Mouse (Mus musculus) layer of hippocampus, postnatal 10 days (tissue): Measurements from ENCODE around the gene Zer1. TPM values are rescaled to one million over a fixed set of nuclear protein-coding genes. Genes with fewer than 3 reads are reported as not detected.
"Not testable (repeated sequence)": the region's sequence is repeated elsewhere in the genome, so short reads cannot be mapped to it uniquely, and the experiment has no call there.

Experiments
- DNase-seq, 2 experiments: peaks; one replicate each; pipeline ENCODE4 v3.0.0; 2021; ENCODE audit warnings: low spot score in 2 of 2
- total RNA-seq, 2 experiments: library from RNA; stranded (reverse); gene quantifications; 2 replicates each; pipeline ENCODE4 v1.2.3; 2021

The Zer1 gene
- total RNA-seq, 2 experiments from 2014 or later, result 121 to 126 TPM

- not testable (repeated sequence) for DNase-seq
Observed at GRCm38 (mm10) chr2:30055310-30055709, 69.1 kb downstream of the Zer1 start.

DNA sequence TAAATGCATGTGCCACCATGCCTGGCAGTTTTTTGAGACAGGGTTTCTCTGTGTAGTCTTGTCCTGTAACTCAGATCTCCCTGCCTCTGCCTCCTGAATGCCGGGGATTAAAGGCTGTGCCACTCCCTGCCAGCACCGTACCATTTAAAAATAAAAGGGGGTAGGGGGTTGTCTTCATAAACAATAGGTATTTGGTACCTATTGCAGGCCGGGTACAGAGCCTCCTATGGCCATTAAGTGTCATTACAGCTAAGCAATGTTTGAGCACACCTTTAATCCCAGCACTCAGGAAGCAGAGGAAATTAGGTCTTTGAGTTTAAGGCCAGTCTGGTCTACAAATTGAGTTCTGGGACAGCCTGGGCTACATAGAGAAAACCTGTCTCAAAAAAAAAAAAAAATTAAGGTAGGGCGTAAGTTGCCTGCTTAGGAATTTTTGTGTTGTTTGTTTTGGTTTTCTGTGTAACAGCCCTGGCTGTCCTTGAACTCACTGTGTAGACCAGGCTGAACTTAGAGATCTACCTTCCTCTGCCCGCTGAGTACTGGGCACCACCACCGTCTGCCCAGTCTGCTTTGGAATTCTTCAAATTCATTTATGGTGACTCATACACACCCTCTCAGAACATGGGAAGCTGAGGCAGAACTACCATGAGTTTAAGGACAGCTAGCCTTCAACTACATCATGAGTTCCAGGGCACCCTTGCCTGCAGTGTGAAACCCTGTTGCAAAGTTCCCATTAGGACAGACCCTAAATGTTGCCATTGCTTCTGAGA is 72.2 kb downstream of the Zer1 start:
- DNase-seq, result no peak

DNA sequence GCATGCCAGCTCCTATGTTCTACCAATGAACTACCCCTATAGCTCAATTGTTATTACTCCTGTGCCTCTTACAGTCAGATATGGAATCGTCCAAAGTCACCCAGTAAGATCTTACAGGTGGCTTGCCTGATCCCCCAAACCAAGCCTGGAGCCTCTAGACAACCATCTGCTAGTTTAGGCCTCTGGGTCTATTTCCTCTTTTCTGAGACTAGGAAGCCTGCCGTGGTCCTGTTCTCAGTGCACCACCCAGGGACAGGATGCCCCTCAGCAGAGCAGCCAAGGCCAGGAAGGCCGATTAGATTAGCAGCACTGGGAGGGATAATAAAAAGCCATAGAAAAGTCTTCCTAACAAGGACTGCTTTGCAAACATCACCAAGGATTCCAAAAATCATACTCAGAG is 74.6 kb downstream of the Zer1 start:
- DNase-seq, result no peak

DNA sequence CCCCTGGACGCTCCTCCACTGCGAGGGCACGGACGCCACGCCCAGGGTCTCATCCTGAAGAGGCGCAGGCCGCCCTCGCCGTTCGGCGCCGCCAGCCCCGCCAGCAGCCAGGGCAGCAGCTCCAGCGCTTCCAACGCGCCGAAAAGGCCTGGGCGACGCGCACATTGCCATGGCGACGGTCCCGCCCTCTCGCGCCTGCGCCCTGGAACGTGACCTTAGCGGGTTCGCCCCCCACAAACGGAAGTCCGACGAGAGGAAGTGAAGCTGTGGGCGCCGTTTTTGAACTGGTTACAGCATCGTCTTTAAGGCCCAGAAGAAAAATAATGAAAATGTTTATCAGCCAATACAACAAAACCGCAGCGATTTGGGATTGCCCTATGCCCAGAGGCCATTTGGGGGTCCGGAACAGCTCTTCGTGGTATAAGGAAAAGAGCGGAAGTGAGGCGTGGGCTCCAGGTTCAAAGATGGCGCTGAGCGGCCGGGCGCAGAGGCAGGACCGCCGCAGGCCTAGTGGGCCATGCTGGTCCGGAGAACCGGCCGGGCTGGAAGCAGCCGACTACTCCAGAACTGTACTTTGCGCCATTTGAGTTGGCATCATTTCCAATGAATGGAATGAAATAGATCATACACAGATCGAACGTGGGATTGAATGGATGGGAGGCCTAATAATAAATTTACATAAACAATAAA is 75.5 kb downstream of the Zer1 start, which contains the start of gene Wdr34:
Gene Wdr34, minus strand, starts transcription at position 183 of the 690 bp plus-strand sequence.
- peak; percentile 99 for DNase-seq

GRCm38 (mm10) chr2:30048101-30048501 is 76.3 kb downstream of the Zer1 start:
- no peak for DNase-seq

Other genes starting within 250 kb of the Zer1 start
- 100 to 1,000 TPM; 105 to 119 TPM for gene Odf2, start 235.4 kb downstream of the Zer1 start, total RNA-seq
- 10 to 100 TPM; 43.4 to 45.0 TPM for gene Gle1, start 189.2 kb downstream of the Zer1 start, total RNA-seq
- 1,000 to 10,000 TPM in 1 of 2 experiments, 100 to 1,000 TPM in 1; 939 to 1,018 TPM for gene Sptan1, start 159.0 kb downstream of the Zer1 start, total RNA-seq
- gene Wdr34, start 75.7 kb downstream of the Zer1 start, total RNA-seq, result 10 to 100 TPM; 42.2 to 46.3 TPM
- gene Set, start 67.2 kb downstream of the Zer1 start, total RNA-seq, result 100 to 1,000 TPM; 231 to 233 TPM
- gene Pkn3, start 46.9 kb downstream of the Zer1 start, total RNA-seq, result 1 to 10 TPM; 1.8 to 2.2 TPM
- 10 to 100 TPM; 19.6 to 19.7 TPM for gene Zdhhc12, start 30.9 kb downstream of the Zer1 start, total RNA-seq
- 10 to 100 TPM; 72.6 to 73.5 TPM for gene Tbc1d13, start 9.2 kb upstream of the Zer1 start, total RNA-seq
- 10 to 100 TPM; 23.4 to 24.6 TPM for gene Endog, start 46.9 kb upstream of the Zer1 start, total RNA-seq
- gene Spout1, start 53.9 kb upstream of the Zer1 start, total RNA-seq, result 10 to 100 TPM; 31.2 to 35.3 TPM
- 10 to 100 TPM; 16.4 to 17.6 TPM for gene Kyat1, start 81.3 kb upstream of the Zer1 start, total RNA-seq
- 10 to 100 TPM; 54.0 to 55.9 TPM for gene Lrrc8a, start 113.1 kb upstream of the Zer1 start, total RNA-seq
- gene Gm28035, start 116.0 kb upstream of the Zer1 start, total RNA-seq, result 1 to 10 TPM; 5.8 to 7.2 TPM
- gene Phyhd1, start 141.6 kb upstream of the Zer1 start, total RNA-seq, result 10 to 100 TPM; 16.9 to 19.2 TPM
- gene Gm28038, start 156.5 kb upstream of the Zer1 start, total RNA-seq, result not detected
- 10 to 100 TPM; 23.8 to 24.4 TPM for gene Dolk, start 161.7 kb upstream of the Zer1 start, total RNA-seq
- 10 to 100 TPM; 24.6 to 30.1 TPM for gene Nup188, start 161.8 kb upstream of the Zer1 start, total RNA-seq
- 100 to 1,000 TPM; 209 to 233 TPM for gene Sh3glb2, start 234.8 kb upstream of the Zer1 start, total RNA-seq
- gene Miga2, start 239.6 kb upstream of the Zer1 start, total RNA-seq, result 100 to 1,000 TPM; 101 to 112 TPM